Comparison of ENCODE assay signal across 24 mouse cellular contexts in genomic region chr16:18430641-18431212, GRCm38 (mm10). TPM values are rescaled to one million over a fixed set of nuclear protein-coding genes. Genes with fewer than 3 reads are reported as not detected.
A peak's percentile ranks its signal among the peaks of the same experiment; 100 is the strongest.
DNase-seq lines count a peak whose midpoint lies in the region; ATAC-seq and TF ChIP-seq lines count a peak whose summit lies in the region.
"Had no signal": no experiment of that assay in that cellular context is flagged by ENCODE, and none has a peak within 500 bp of the region (broad histone marks: within the 10 kb centered on the region; RNA-seq: fewer than 3 reads in every experiment).

No protein-coding gene starts in this region.

- no peak for DNase-seq in heart, embryonic 10.5 days (ENCODE audit: low spot score)
- DNase-seq in heart, postnatal 36 days = no peak
- peak; percentile 52 for DNase-seq in liver, adult 2 months (ENCODE audit: extremely low read depth, low read depth, low spot score)
- DNase-seq in liver, postnatal 0 days = no peak
- no peak for DNase-seq in midbrain, embryonic 11.5 days (ENCODE audit: low spot score, missing footprints)
- no peak for DNase-seq in cerebellum, postnatal 14 days
- DNase-seq: adrenal gland, adult 2 months; B cell, adult 2 months; cerebellum, adult 18-20 months; gastrocnemius, adult 2 months; kidney, adult 18-20 months; kidney, postnatal 10 days; left cerebral cortex, postnatal 4 days; lung, embryonic 14.5 days; lung, postnatal 36 days; right cerebral cortex, postnatal 4 days; thymus, postnatal 14 days had no signal

- H3K4me2 ChIP-seq in liver, postnatal 0 days (ENCODE audit: low read depth, low read length) = peak overlapping the region; percentile 89
- H3K4me2 ChIP-seq in forebrain, embryonic 12.5 days = no peak overlapping the region
- H3K4me2 ChIP-seq in midbrain, embryonic 11.5 days = no peak overlapping the region
- H3K4me2 ChIP-seq: embryonic facial prominence, embryonic 13.5 days; hindbrain, embryonic 12.5 days; lung, embryonic 14.5 days; neural tube, embryonic 12.5 days had no signal

- no peak for ATAC-seq in liver, postnatal 0 days
- no peak for ATAC-seq in forebrain, embryonic 12.5 days (ENCODE audit: low FRiP score)
- ATAC-seq in midbrain, embryonic 11.5 days (ENCODE audit: low FRiP score) = no peak

- H3K4me3 ChIP-seq in heart, embryonic 10.5 days = peak overlapping the region; percentile 6; the same call in 1 of the 2 replicates
- peak overlapping the region; percentile 66 for H3K4me3 ChIP-seq in bone marrow, adult 2 months (replicated peaks; ENCODE audit: control insufficient read depth, low read depth, low read length)
- no peak overlapping the region for H3K4me3 ChIP-seq in liver, adult 2 months (ENCODE audit: insufficient read depth, low read depth, low read length)
- peak overlapping the region; percentile 83 for H3K4me3 ChIP-seq in liver, postnatal 0 days (ENCODE audit: low read depth, low read length)
- H3K4me3 ChIP-seq in forebrain, embryonic 12.5 days (replicated peaks) = no peak overlapping the region
- H3K4me3 ChIP-seq in midbrain, embryonic 11.5 days (ENCODE audit: low read depth, low read length) = no peak overlapping the region
- H3K4me3 ChIP-seq: embryonic facial prominence, embryonic 13.5 days; gastrocnemius, adult 2 months; hindbrain, embryonic 12.5 days; layer of hippocampus, adult 2 months; midbrain, embryonic 10.5 days; neural tube, embryonic 12.5 days had no signal

- no peak overlapping the region for H3K27ac ChIP-seq in heart, embryonic 10.5 days
- H3K27ac ChIP-seq in bone marrow, adult 2 months (ENCODE audit: control insufficient read depth, insufficient read depth, low read depth, low read length, poor library complexity) = peak overlapping the region; percentile 59
- H3K27ac ChIP-seq in liver, adult 2 months (replicated peaks; ENCODE audit: insufficient read depth, low read depth, low read length) = peak overlapping the region; percentile 4
- peak overlapping the region; percentile 46 for H3K27ac ChIP-seq in liver, postnatal 0 days (ENCODE audit: low read depth)
- H3K27ac ChIP-seq in forebrain, embryonic 12.5 days = no peak overlapping the region
- H3K27ac ChIP-seq in midbrain, embryonic 11.5 days (ENCODE audit: low read depth, low read length) = no peak overlapping the region
- H3K27ac ChIP-seq: embryonic facial prominence, embryonic 13.5 days; gastrocnemius, adult 2 months; hindbrain, embryonic 12.5 days; layer of hippocampus, adult 2 months; midbrain, embryonic 10.5 days; neural tube, embryonic 12.5 days had no signal

- WGBS in heart, embryonic 10.5 days = 79% methylated on average over 8 of the region's 8 CpGs
- 71% methylated on average over 8 of the region's 8 CpGs for WGBS in bone marrow, adult 2 months
- WGBS in liver, adult 2 months = 61% methylated on average over 8 of the region's 8 CpGs
- WGBS in liver, postnatal 0 days (ENCODE audit: insufficient replicate concordance) = 58% methylated on average over 8 of the region's 8 CpGs
- WGBS in forebrain, embryonic 12.5 days = 86% methylated on average over 8 of the region's 8 CpGs
- WGBS in midbrain, embryonic 11.5 days = 83% methylated on average over 8 of the region's 8 CpGs

- H3K9ac ChIP-seq in liver, adult 2 months (ENCODE audit: low read depth, low read length) = no peak overlapping the region
- H3K9ac ChIP-seq in liver, postnatal 0 days (replicated peaks) = peak overlapping the region; percentile 63
- no peak overlapping the region for H3K9ac ChIP-seq in forebrain, embryonic 12.5 days
- H3K9ac ChIP-seq in midbrain, embryonic 11.5 days (ENCODE audit: low read length) = no peak overlapping the region
- H3K9ac ChIP-seq: embryonic facial prominence, embryonic 13.5 days; hindbrain, embryonic 12.5 days; lung, embryonic 14.5 days; neural tube, embryonic 12.5 days had no signal

- H3K36me3 ChIP-seq in heart, embryonic 10.5 days = peaks cover 17% of the 10 kb centered on the region; the same call in 1 of the 2 replicates
- H3K36me3 ChIP-seq in liver, adult 2 months (ENCODE audit: control insufficient read depth, insufficient read depth, low read length) = no peaks in the 10 kb centered on the region
- H3K36me3 ChIP-seq in liver, postnatal 0 days (replicated peaks; ENCODE audit: insufficient read depth, low read length) = peaks cover 9% of the 10 kb centered on the region
- no peaks in the 10 kb centered on the region; the same call in 1 of the 2 replicates for H3K36me3 ChIP-seq in forebrain, embryonic 12.5 days (replicated peaks)
- no peaks in the 10 kb centered on the region for H3K36me3 ChIP-seq in midbrain, embryonic 11.5 days (ENCODE audit: control insufficient read depth, insufficient read depth, low read length)
- H3K36me3 ChIP-seq: embryonic facial prominence, embryonic 13.5 days; hindbrain, embryonic 12.5 days had no signal

- TF ChIP-seq EP300 in liver, postnatal 0 days (IDR thresholded peaks at IDR 0.05; ENCODE audit: low read depth) = no peak

- no peaks in the 10 kb centered on the region for H3K9me3 ChIP-seq in heart, embryonic 10.5 days
- H3K9me3 ChIP-seq in liver, postnatal 0 days (ENCODE audit: low read length) = no peaks in the 10 kb centered on the region
- no peaks in the 10 kb centered on the region for H3K9me3 ChIP-seq in forebrain, embryonic 12.5 days
- H3K9me3 ChIP-seq in midbrain, embryonic 11.5 days (ENCODE audit: control insufficient read depth, low read length) = no peaks in the 10 kb centered on the region
- H3K9me3 ChIP-seq: hindbrain, embryonic 12.5 days had no signal

- peaks cover 27% of the 10 kb centered on the region for H3K4me1 ChIP-seq in heart, embryonic 10.5 days
- peaks cover 1% of the 10 kb centered on the region; the same call in 1 of the 2 replicates for H3K4me1 ChIP-seq in bone marrow, adult 2 months (ENCODE audit: control insufficient read depth, insufficient read depth, low read length)
- H3K4me1 ChIP-seq in liver, adult 2 months (ENCODE audit: control insufficient read depth, insufficient read depth, low read length) = peaks cover 26% of the 10 kb centered on the region
- peaks cover 22% of the 10 kb centered on the region for H3K4me1 ChIP-seq in liver, postnatal 0 days (ENCODE audit: insufficient read depth)
- H3K4me1 ChIP-seq in forebrain, embryonic 12.5 days = peaks cover 10% of the 10 kb centered on the region
- H3K4me1 ChIP-seq in midbrain, embryonic 11.5 days (ENCODE audit: control insufficient read depth, insufficient read depth, low read length) = peaks cover under 1% of the 10 kb centered on the region; the same call in 1 of the 2 replicates

- no peaks in the 10 kb centered on the region for H3K27me3 ChIP-seq in heart, embryonic 10.5 days (ENCODE audit: insufficient read depth, poor library complexity, severe bottlenecking)
- H3K27me3 ChIP-seq in liver, adult 2 months (ENCODE audit: control insufficient read depth, insufficient read depth, low read length) = no peaks in the 10 kb centered on the region
- H3K27me3 ChIP-seq in liver, postnatal 0 days (ENCODE audit: insufficient read depth, low read length) = no peaks in the 10 kb centered on the region
- no peaks in the 10 kb centered on the region for H3K27me3 ChIP-seq in forebrain, embryonic 12.5 days
- no peaks in the 10 kb centered on the region for H3K27me3 ChIP-seq in midbrain, embryonic 11.5 days (ENCODE audit: control insufficient read depth, insufficient read depth, low read length)
- H3K27me3 ChIP-seq: embryonic facial prominence, embryonic 13.5 days; hindbrain, embryonic 12.5 days; neural tube, embryonic 12.5 days had no signal

- intact Hi-C loops in heart, postnatal 36 days (cut with DNase I) = no loop called here

- no peak for TF ChIP-seq POLR2A in bone marrow, adult 2 months (IDR thresholded peaks at IDR 0.05; ENCODE audit: borderline replicate concordance, control insufficient read depth, low read depth, low read length)
- TF ChIP-seq POLR2A in liver, adult 2 months (IDR thresholded peaks at IDR 0.05; ENCODE audit: extremely low read depth, insufficient read depth, low read length) = no peak

- TF ChIP-seq CTCF in bone marrow, adult 2 months (IDR thresholded peaks at IDR 0.05; ENCODE audit: control insufficient read depth, insufficient read depth, low read length) = no peak
- TF ChIP-seq CTCF in liver, adult 2 months (IDR thresholded peaks at IDR 0.05; ENCODE audit: low read depth, low read length) = no peak
- TF ChIP-seq CTCF in liver, postnatal 0 days (IDR thresholded peaks at IDR 0.05; ENCODE audit: low read depth) = 0 out of 2 replicates have a peak, but pooled peaks have one; percentile 15

- H3K79me2 ChIP-seq in liver, adult 2 months (ENCODE audit: control insufficient read depth, insufficient read depth, low read length) = peaks cover 7% of the 10 kb centered on the region; the same call in 1 of the 2 replicates

RNA-seq across cellular contexts. Expression of gene Comt, which starts 4.1 kb away (rescaled TPM):
- polyA plus RNA-seq in heart, embryonic 10.5 days (2016; fragmentation: Nextera tagmentation; extraction: Ambion mirVana) = 83.5 and 102 TPM in 2 replicates
- 100 to 1,000 TPM; 130 to 150 TPM for total RNA-seq in heart, postnatal 36 days (2021)
- polyA plus RNA-seq in bone marrow, adult 2 months (2011; ENCODE audit: insufficient read depth, insufficient read length, low replicate concordance, missing spikeins) = 40.6 and 53.8 TPM in 2 replicates
- 474 and 538 TPM in 2 replicates for total RNA-seq in liver, adult 2 months (2014; rRNA removed)
- polyA plus RNA-seq in liver, adult 2 months (2012; rRNA removed) = 779 and 1,223 TPM in 2 replicates
- polyA plus RNA-seq in liver, postnatal 0 days (2015; fragmentation: Nextera tagmentation; extraction: Ambion mirVana) = 100 and 125 TPM in 2 replicates
- polyA plus RNA-seq in forebrain, embryonic 12.5 days (2016; fragmentation: Nextera tagmentation; extraction: Ambion mirVana) = 53.5 and 54.2 TPM in 2 replicates
- 50.8 and 52.5 TPM in 2 replicates for polyA plus RNA-seq in midbrain, embryonic 11.5 days (2014; fragmentation: Nextera tagmentation; extraction: Ambion mirVana)

RNA-seq across cellular contexts. Expression of gene Txnrd2, which starts 4.5 kb away (rescaled TPM):
- polyA plus RNA-seq in heart, embryonic 10.5 days (2016; fragmentation: Nextera tagmentation; extraction: Ambion mirVana) = 40.1 and 47.7 TPM in 2 replicates
- total RNA-seq in heart, postnatal 36 days (2021) = 10 to 100 TPM; 41.0 to 42.8 TPM
- polyA plus RNA-seq in bone marrow, adult 2 months (2011; ENCODE audit: insufficient read depth, insufficient read length, low replicate concordance, missing spikeins) = 66.6 and 86.0 TPM in 2 replicates
- 23.9 and 30.9 TPM in 2 replicates for total RNA-seq in liver, adult 2 months (2014; rRNA removed)
- 39.1 and 46.6 TPM in 2 replicates for polyA plus RNA-seq in liver, adult 2 months (2012; rRNA removed)
- polyA plus RNA-seq in liver, postnatal 0 days (2015; fragmentation: Nextera tagmentation; extraction: Ambion mirVana) = 51.2 and 53.3 TPM in 2 replicates
- 23.3 and 23.7 TPM in 2 replicates for polyA plus RNA-seq in forebrain, embryonic 12.5 days (2016; fragmentation: Nextera tagmentation; extraction: Ambion mirVana)
- polyA plus RNA-seq in midbrain, embryonic 11.5 days (2014; fragmentation: Nextera tagmentation; extraction: Ambion mirVana) = 21.0 and 22.7 TPM in 2 replicates

Comparison
In these comparisons a context has a peak if more than half of its experiments do, and no peak if none do; other contexts are left out.
1. H3K4me3 ChIP-seq: peak in heart, embryonic 10.5 days (single experiment), bone marrow, adult 2 months (single experiment) and liver, postnatal 0 days (single experiment); none in liver, adult 2 months (single experiment), forebrain, embryonic 12.5 days (single experiment) and midbrain, embryonic 11.5 days (single experiment).
2. H3K27ac ChIP-seq: peak in bone marrow, adult 2 months (single experiment), liver, adult 2 months (single experiment) and liver, postnatal 0 days (single experiment); none in heart, embryonic 10.5 days (single experiment), forebrain, embryonic 12.5 days (single experiment) and midbrain, embryonic 11.5 days (single experiment).